Mouse (Mus musculus) kidney, embryonic 16.5 days (tissue): ENCODE measurements at regions not wholly inside any gene's neighbourhood (a gene's known extent, or its start where the extent isn't known, plus 50 kb on each side); places are given as distances from the start of the nearest gene placed in this dataset.

ENCODE experiments used
- ATAC-seq: fragments of 200-750 bp; cut with Nextera tagmentation; 2 replicates; pipeline ENCODE4 v1.8.0; 2017; ENCODE audit warnings: moderate TSS enrichment; ENCODE audit not compliant: low FRiP score, low TSS enrichment
- H3K27ac ChIP-seq: fragments of 300-500 bp; sonication (generic); 2 replicates; pipeline ENCODE4 v1.5.1; 2014; ENCODE audit warnings: low read length
- H3K27me3 ChIP-seq: fragments of 300-500 bp; sonication (generic); 2 replicates; pipeline ENCODE4 v1.6.1; 2014; ENCODE audit warnings: low read length, control low read depth, mixed read lengths; ENCODE audit not compliant: insufficient read depth
- H3K36me3 ChIP-seq: fragments of 300-500 bp; sonication (generic); 2 replicates; pipeline ENCODE4 v1.6.1; 2014; ENCODE audit warnings: low read length, control low read depth, mixed read lengths; ENCODE audit not compliant: insufficient read depth
- H3K4me1 ChIP-seq: fragments of 300-500 bp; sonication (generic); 2 replicates; pipeline ENCODE4 v1.6.1; 2014; ENCODE audit warnings: low read length, control low read depth, mixed read lengths; ENCODE audit not compliant: insufficient read depth
- H3K4me2 ChIP-seq: fragments of 300-500 bp; sonication (generic); replicated peaks from 2 replicates; pipeline ENCODE4 v1.6.1; 2014; ENCODE audit warnings: low read depth, low read length
- H3K4me3 ChIP-seq: fragments of 300-500 bp; sonication (generic); 2 replicates; pipeline ENCODE4 v1.5.1; 2014; ENCODE audit warnings: mild to moderate bottlenecking, low read length
- H3K9ac ChIP-seq: fragments of 300-500 bp; sonication (generic); replicated peaks from 2 replicates; pipeline ENCODE4 v1.6.1; 2014; ENCODE audit warnings: low read length
- H3K9me3 ChIP-seq: fragments of 300-500 bp; sonication (generic); 2 replicates; pipeline ENCODE4 v1.6.1; 2016; ENCODE audit warnings: low read length, control low read depth
- WGBS: fragments of 180-500 bp; shearing (Covaris S2); extraction: QIAGEN DNeasy Blood & Tissue Kit; methylation state at CpG from one replicate; pipeline ENCODE4 v1.1.7; 2014; 5-methylcytosine and 5-hydroxymethylcytosine counted together

DNA sequence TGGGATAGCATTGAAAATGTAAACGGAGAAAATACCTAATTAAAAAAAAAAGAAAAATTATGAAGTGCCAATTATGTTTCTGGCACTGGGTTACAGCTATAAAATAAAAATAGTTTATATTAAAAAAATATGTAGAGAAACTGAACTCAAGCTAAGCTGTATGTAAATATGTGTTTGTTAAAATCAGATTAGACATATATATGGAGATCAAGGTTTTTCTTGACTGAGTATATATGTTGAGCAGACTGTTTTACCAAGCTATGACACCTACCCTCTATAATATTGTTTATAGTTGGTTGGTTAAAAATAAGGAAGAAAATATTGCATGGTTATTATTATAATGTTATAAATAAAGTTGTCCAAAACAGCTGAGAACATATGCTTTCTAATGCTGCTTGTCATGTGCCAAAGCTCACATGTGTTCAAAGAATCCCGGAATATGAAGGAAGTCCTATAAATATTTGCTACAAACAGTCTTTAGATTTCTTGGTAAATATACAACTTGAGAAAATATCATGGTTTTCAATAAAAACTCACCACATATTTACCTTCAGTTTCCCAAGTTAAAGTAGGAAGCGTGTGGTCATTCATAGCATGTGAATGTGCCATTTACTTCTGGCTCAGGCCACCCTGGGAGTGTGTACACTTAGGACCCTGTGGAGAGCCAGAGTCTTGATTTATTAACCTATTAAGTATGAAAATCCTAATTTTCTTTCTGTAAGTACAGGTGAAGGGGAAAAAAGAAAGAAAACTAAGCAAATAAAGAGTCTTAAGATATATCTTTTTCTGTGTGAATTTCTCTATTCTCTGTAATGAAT, 118.4 kb upstream of the Igsf10 start:
- H3K4me3 ChIP-seq = no peak overlapping the region
- H3K4me2 ChIP-seq = no peak overlapping the region
- H3K36me3 ChIP-seq = no peaks in the 10 kb centered on the region
- H3K4me1 ChIP-seq = no peaks in the 10 kb centered on the region
- no peaks in the 10 kb centered on the region for H3K9me3 ChIP-seq
- WGBS = 88% methylated on average over 3 of the region's 3 CpGs
- no peaks in the 10 kb centered on the region for H3K27me3 ChIP-seq
- H3K27ac ChIP-seq = no peak overlapping the region
- H3K9ac ChIP-seq = no peak overlapping the region
- no peak for ATAC-seq

- 88% methylated on average over 1 of the region's 1 CpGs for WGBS
- no peak for ATAC-seq
- H3K27ac ChIP-seq = no peak overlapping the region
- H3K36me3 ChIP-seq = no peaks in the 10 kb centered on the region
- no peak overlapping the region for H3K9ac ChIP-seq
- H3K4me1 ChIP-seq = no peaks in the 10 kb centered on the region
- H3K4me3 ChIP-seq = no peak overlapping the region
- no peak overlapping the region for H3K4me2 ChIP-seq
- H3K9me3 ChIP-seq = no peaks in the 10 kb centered on the region
- H3K27me3 ChIP-seq = no peaks in the 10 kb centered on the region
These were observed 112.7 kb upstream of the Igsf10 start for GRCm38 (mm10) chr3:59456938-59457337.

DNA sequence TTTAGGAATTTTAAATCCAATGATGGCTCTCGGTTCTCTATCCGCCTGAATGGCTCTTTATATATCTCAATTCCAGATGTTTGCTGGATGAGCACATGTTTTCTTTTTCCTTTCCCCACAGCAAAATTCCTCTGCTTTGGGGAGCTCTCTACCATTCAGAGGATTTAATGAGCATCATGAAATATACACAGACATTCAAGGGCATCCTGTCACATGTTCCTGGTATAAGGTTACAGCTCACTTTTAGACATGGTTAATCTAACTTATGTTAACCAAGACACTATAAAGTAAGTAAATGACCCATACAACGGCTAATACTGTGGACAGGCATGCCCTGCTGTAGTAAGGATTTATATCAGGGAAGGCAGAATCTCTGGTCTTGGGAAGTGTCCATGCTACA, 106.9 kb upstream of the Igsf10 start:
- Histone ChIP-seq H3K27me3 (no peaks in the 10 kb centered on the region), H3K4me2 (no peak overlapping the region), H3K36me3 (no peaks in the 10 kb centered on the region), H3K9ac (no peak overlapping the region), H3K4me3 (no peak overlapping the region), H3K9me3 (no peaks in the 10 kb centered on the region), H3K27ac (no peak overlapping the region), H3K4me1 (no peaks in the 10 kb centered on the region)
- WGBS = 26% methylated on average over 3 of the region's 3 CpGs
- peak; percentile 76 for ATAC-seq

DNA sequence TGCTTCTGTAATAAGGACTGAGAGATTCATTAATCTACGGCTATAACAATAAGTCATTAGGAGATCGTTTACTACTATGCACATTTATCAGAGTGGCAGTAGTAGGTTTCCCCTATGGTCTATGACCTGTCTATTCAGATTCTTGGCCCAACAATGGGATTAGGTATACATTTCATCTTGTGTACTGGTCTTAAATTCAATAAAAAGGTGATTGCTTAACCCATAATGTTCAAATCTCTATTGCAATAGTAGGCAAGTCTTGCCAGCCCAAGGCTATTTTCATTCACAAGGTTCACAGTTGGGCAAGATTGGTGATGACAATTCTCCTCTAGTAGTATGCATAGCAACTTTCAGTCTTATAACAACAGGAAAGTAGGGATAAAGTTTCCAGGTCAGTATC, 79.4 kb upstream of the Igsf10 start:
- ATAC-seq = no peak
- WGBS = 91% methylated on average over 2 of the region's 2 CpGs
- H3K9me3 ChIP-seq = peaks cover 5% of the 10 kb centered on the region; the same call in 1 of the 2 replicates

DNA sequence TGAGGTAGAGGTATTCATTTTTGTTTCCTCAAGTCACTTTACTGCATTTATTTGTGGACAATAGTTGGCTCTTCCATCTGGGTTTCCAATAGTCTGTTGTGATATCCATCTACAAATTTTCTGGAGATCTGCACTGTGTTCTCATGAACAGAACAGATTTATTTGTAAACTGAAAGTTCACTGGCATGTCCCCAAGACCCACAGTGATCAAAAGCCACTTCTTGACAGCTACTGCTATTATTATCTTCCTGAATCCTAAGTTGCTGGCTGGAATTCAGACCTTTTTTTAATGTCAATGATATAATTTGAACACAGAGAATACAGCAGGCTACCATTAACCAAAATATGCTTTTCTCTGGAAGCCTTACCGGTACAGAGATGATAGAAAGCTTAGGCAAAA, 64.9 kb upstream of the Igsf10 start:
- no peak overlapping the region for H3K4me2 ChIP-seq
- no peak for ATAC-seq
- WGBS = 75% methylated on average over 1 of the region's 1 CpGs

More for the DNA sequence above, 79.4 kb upstream of the Igsf10 start:
- no peak overlapping the region for H3K9ac ChIP-seq
- no peak overlapping the region for H3K4me2 ChIP-seq
- H3K36me3 ChIP-seq = no peaks in the 10 kb centered on the region
- H3K27me3 ChIP-seq = no peaks in the 10 kb centered on the region
- no peaks in the 10 kb centered on the region for H3K4me1 ChIP-seq
- no peak overlapping the region for H3K4me3 ChIP-seq
- H3K27ac ChIP-seq = no peak overlapping the region

GRCm38 (mm10) chr3:59406035-59406434, 61.8 kb upstream of the Igsf10 start:
- no peaks in the 10 kb centered on the region for H3K27me3 ChIP-seq
- H3K9ac ChIP-seq = no peak overlapping the region
- no peaks in the 10 kb centered on the region for H3K4me1 ChIP-seq
- WGBS = 92% methylated on average over 3 of the region's 3 CpGs
- H3K4me2 ChIP-seq = no peak overlapping the region
- no peak overlapping the region for H3K4me3 ChIP-seq
- no peaks in the 10 kb centered on the region for H3K36me3 ChIP-seq
- H3K27ac ChIP-seq = no peak overlapping the region
- no peaks in the 10 kb centered on the region for H3K9me3 ChIP-seq
- no peak for ATAC-seq

More for the DNA sequence above, 64.9 kb upstream of the Igsf10 start:
- no peak overlapping the region for H3K27ac ChIP-seq
- H3K27me3 ChIP-seq = no peaks in the 10 kb centered on the region
- no peak overlapping the region for H3K9ac ChIP-seq
- no peak overlapping the region for H3K4me3 ChIP-seq
- H3K9me3 ChIP-seq = no peaks in the 10 kb centered on the region
- H3K4me1 ChIP-seq = no peaks in the 10 kb centered on the region
- H3K36me3 ChIP-seq = no peaks in the 10 kb centered on the region

DNA sequence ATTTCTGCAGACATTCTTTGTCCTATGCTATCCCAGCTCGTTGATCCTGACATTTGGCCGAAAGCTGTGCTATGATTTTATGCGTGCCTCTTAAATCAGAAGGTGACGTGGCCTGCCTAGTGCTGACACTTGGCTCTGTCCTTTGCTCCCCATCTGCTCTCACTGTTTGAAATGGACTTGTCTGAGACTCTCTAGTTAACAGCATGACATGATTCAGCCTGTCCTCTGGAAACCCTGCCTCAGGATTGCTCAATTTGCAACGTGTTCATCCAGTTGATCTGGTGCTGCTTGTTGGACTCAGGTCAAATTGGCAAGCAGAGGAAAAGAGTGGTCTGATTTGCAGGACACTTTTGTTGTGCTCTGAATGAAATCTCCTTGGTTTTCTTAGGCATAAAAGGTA, 57.7 kb upstream of the Igsf10 start:
- no peaks in the 10 kb centered on the region for H3K9me3 ChIP-seq
- no peak overlapping the region for H3K27ac ChIP-seq
- no peaks in the 10 kb centered on the region for H3K36me3 ChIP-seq
- peak; percentile 61; the same call in 1 of the 2 replicates for ATAC-seq
- H3K4me2 ChIP-seq = no peak overlapping the region
- 63% methylated on average over 5 of the region's 5 CpGs for WGBS
- H3K4me1 ChIP-seq = no peaks in the 10 kb centered on the region
- H3K9ac ChIP-seq = no peak overlapping the region
- no peaks in the 10 kb centered on the region for H3K27me3 ChIP-seq
- H3K4me3 ChIP-seq = no peak overlapping the region

- Histone ChIP-seq H3K4me2 (no peak overlapping the region), H3K27me3 (no peaks in the 10 kb centered on the region), H3K4me1 (no peaks in the 10 kb centered on the region), H3K4me3 (no peak overlapping the region), H3K9me3 (no peaks in the 10 kb centered on the region), H3K36me3 (no peaks in the 10 kb centered on the region), H3K9ac (no peak overlapping the region), H3K27ac (no peak overlapping the region)
- WGBS = 82% methylated on average over 4 of the region's 4 CpGs
- ATAC-seq = no peak
These were observed 57.2 kb upstream of the Igsf10 start for GRCm38 (mm10) chr3:59401425-59401824.
